Mouse (Mus musculus): Measurements from ENCODE around the gene Trpc1. TPM values are rescaled to one million over a fixed set of nuclear protein-coding genes. Genes with fewer than 3 reads are reported as not detected.

Trpc1 gene
- polyA plus RNA-seq (2014; fragmentation: Illumina TruSeq; extraction: RNeasy Lipid Tissue Mini Kit (QIAGEN cat#74804); ENCODE audit: low read depth, low replicate concordance): 11.2 TPM

DNA sequence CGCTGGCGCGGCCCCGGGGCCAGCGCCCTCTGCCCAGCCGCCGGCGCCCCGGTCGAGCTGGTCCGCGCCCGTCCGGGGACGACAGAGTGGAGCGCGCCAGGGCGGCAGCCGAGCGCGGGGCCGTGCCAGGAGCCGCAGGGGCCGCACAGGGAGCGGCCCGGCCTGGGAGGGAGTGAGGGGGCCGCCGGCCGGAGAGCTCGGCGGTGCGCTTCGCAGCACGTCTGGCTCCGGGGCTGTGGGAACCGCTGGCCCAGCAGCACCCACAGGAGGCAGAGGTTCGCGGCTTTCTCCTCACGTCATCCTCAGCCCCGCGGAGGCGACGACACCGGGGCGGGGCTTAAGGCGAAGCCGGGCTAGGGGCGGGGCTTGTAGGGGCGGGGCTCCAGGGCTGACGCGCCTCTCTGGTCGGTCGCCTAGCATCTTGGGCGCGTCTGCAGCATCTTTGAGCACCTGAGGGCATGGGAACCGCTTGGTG, at the start of gene Trpc1:
Gene Trpc1, minus strand, starts transcription at position 339 of the 475 bp plus-strand sequence.

Other genes starting within 250 kb of the Trpc1 start
- 83.9 TPM for gene U2surp, start 238.4 kb downstream of the Trpc1 start, polyA plus RNA-seq (2014; fragmentation: Illumina TruSeq; extraction: RNeasy Lipid Tissue Mini Kit (QIAGEN cat#74804); ENCODE audit: low read depth, low replicate concordance)
- 19.8 TPM for gene Paqr9, start 190.7 kb downstream of the Trpc1 start, polyA plus RNA-seq (2014; fragmentation: Illumina TruSeq; extraction: RNeasy Lipid Tissue Mini Kit (QIAGEN cat#74804); ENCODE audit: low read depth, low replicate concordance)
- gene Pcolce2, start 112.8 kb downstream of the Trpc1 start, polyA plus RNA-seq (2014; fragmentation: Illumina TruSeq; extraction: RNeasy Lipid Tissue Mini Kit (QIAGEN cat#74804); ENCODE audit: low read depth, low replicate concordance): 1.1 TPM
- 3.6 TPM for gene Pls1, start 94.9 kb upstream of the Trpc1 start, polyA plus RNA-seq (2014; fragmentation: Illumina TruSeq; extraction: RNeasy Lipid Tissue Mini Kit (QIAGEN cat#74804); ENCODE audit: low read depth, low replicate concordance)
- 245 TPM for gene Atr, start 107.2 kb upstream of the Trpc1 start, polyA plus RNA-seq (2014; fragmentation: Illumina TruSeq; extraction: RNeasy Lipid Tissue Mini Kit (QIAGEN cat#74804); ENCODE audit: low read depth, low replicate concordance)
- gene Xrn1, start 204.4 kb upstream of the Trpc1 start, polyA plus RNA-seq (2014; fragmentation: Illumina TruSeq; extraction: RNeasy Lipid Tissue Mini Kit (QIAGEN cat#74804); ENCODE audit: low read depth, low replicate concordance): 22.5 TPM